14 mouse cellular contexts compared by ENCODE assay signal in the genomic region with DNA sequence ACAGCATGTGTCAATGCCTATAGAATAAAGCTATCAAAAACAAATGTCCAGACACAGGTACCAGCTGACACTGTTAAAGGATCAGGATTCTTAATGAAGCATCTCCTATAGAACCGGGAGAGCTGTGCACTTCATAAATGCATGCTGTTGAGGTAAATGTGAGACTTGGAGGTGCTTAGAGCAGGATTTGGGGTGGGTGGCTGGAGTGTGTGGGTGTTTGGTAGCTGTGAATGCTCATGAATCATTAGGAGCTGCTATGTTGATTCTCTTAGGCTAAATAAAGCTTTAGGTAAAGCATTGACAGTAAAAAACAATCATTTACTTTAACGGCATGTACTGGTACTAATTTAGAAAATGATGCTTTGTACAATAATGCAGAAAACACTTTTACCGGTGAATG.
DNase-seq lines count a peak whose midpoint lies in the region.
"Had no signal": no experiment of that assay in that cellular context is flagged by ENCODE, and none has a peak within 500 bp of the region (broad histone marks: within the 10 kb centered on the region; RNA-seq: fewer than 3 reads in every experiment).

No protein-coding gene starts in this region.

- intact Hi-C loops in left cerebral cortex, postnatal 4 days (cut with DNase I), result no loop called here

- DNase-seq in left cerebral cortex, adult 11 months (ENCODE audit: low spot score), result peak; percentile 17
- no peak for DNase-seq in left cerebral cortex, postnatal 4 days
- peak; percentile 34 to 37 for DNase-seq in right cerebral cortex, adult 2 months (ENCODE audit: low spot score in 2 of 2)
- no peak for DNase-seq in right cerebral cortex, postnatal 4 days
- DNase-seq in telencephalon, adult 2 months (ENCODE audit: low read depth, low spot score), result peak; percentile 41
- no peak for DNase-seq in ovary, postnatal 10 days (ENCODE audit: low spot score)
- DNase-seq: adrenal gland, adult 2 months; adrenal gland, postnatal 10 days; adrenal gland, postnatal 25 days; cerebellum, adult 11-12 months; cerebellum, adult 2 months; cerebellum, adult 9-10 months; cerebellum, postnatal 10 days; cerebellum, postnatal 25 days had no signal

Comparison
In these comparisons a context has a peak if more than half of its experiments do, and no peak if none do; other contexts are left out.
1. DNase-seq: peak in left cerebral cortex, adult 11 months (single experiment), right cerebral cortex, adult 2 months (2 of 2) and telencephalon, adult 2 months (single experiment); none in left cerebral cortex, postnatal 4 days (single experiment), right cerebral cortex, postnatal 4 days (single experiment) and ovary, postnatal 10 days (single experiment).